Mouse (Mus musculus) cerebellum, adult 9-11 months (tissue): ENCODE results near the gene Slc13a4.

ENCODE experiments used
- DNase-seq: peaks from one replicate; pipeline ENCODE4 v3.0.0; 2022

Gene Slc13a4

DNA sequence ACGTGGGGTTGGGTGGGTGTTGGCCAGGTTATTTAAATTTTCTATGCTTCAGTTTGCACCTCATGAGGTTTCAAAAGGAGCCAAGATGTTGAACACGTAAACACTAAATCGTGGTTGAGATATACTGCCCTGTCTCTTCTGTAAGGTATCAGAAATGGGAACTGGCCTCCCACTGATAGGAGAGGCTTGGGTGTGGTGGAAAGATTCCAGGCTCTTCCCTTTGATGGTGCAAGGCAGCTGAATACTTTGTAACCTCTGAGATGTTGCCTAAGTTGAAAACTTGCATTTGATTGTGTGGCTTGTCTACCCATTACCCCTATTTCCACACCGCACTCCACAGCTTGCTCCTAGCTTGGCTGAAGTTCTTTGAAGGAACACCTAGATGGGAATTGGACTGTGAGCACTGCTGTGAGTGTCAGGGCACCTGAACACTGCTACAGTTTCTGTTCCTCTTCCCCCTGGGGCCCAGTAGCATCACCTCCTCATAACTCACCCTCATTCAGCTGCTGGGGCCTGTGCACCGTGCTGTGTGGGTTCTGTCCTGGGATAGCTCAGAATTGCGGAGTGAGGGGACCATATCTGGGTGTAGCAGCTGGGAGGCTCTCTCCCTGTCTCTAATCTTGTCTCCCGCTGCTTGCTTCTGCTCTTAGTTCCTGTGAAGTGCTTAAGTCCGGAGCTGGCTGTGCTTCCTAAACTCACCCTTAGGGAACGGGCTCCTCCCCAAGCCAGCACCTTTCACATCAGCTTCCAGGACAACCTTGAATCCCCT, 53.6 kb downstream of the Slc13a4 start:
- DNase-seq = no peak

GRCm38 (mm10) chr6:35253474-35253873, 54.5 kb downstream of the Slc13a4 start:
- DNase-seq = no peak

GRCm38 (mm10) chr6:35252477-35253346, 55.2 kb downstream of the Slc13a4 start:
- DNase-seq = peak; percentile 87

- peak; percentile 44 for DNase-seq
Measured at GRCm38 (mm10) chr6:35251807-35252476, 56.0 kb downstream of the Slc13a4 start.

DNA sequence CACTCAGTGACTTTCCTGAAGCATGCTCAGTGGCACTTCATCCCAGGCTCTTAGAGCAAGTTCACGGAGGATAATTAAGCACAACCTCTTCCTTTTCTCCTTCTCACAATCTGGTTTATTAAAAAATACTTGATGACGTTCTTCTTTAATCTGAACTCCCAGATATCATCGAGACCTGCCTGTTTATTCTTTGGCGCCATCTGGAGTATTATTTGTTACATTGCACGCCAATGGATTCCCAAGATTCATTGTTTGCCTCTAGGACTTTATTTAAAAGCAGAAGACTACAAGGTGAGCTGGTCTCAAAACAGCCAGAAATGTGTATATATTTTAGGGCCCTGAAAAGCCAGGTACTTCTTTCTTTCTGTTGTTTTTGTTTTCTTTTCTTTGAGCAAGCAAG, 62.8 kb downstream of the Slc13a4 start:
- no peak for DNase-seq

GRCm38 (mm10) chr6:35243989-35244388, 63.9 kb downstream of the Slc13a4 start:
- no peak for DNase-seq

DNA sequence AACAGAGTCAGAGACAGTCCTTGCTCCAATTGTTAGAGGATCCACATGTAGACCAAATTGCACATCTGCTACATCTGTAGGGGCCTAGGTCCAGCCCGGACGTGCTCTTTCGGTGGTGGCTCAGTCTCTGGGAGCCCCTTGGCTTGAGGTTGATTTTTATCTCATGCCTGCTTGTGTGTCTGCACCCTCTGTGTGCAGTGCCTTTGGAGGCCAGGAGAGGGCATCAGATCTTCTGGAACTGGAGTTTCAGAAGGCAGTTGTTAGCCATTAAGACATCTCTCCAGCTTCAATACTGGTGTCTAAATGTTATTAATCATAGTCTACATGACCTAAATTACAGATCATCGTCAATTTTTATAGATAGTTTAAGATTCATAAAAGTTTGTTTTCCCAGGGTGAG, 64.7 kb downstream of the Slc13a4 start:
- no peak for DNase-seq

GRCm38 (mm10) chr6:35236108-35236785, 71.7 kb downstream of the Slc13a4 start:
- DNase-seq = no peak

DNA sequence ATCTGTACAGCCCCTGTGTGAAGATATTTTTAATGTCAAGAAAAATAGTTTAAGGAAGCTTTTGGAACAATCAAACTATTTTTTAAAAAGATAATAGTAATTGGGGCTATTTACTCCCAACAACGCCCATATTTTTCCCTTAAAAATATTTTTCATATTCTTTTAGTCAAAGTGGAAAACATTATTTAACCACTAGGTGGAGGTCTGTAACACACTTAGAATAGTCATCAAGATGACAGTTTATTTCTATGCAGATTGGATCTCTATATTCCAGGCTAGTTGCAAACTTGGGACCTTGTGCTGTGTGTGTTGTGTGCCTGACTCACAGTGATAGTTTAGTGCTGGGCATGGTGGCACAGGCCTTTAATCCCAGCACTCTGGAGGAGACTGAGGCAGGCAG, 78.5 kb downstream of the Slc13a4 start:
- DNase-seq = no peak

- DNase-seq = no peak
Measured at GRCm38 (mm10) chr6:35225696-35226095, 82.2 kb downstream of the Slc13a4 start.
